In genomic region chr12:80524276-80524921, GRCm38 (mm10) we compare ENCODE assay signal across 14 mouse cellular contexts. TPM values are rescaled to one million over a fixed set of nuclear protein-coding genes. Genes with fewer than 3 reads are reported as not detected.
DNase-seq lines count a peak whose midpoint lies in the region; ATAC-seq and TF ChIP-seq lines count a peak whose summit lies in the region.
"Had no signal": no experiment of that assay in that cellular context is flagged by ENCODE, and none has a peak within 500 bp of the region (broad histone marks: within the 10 kb centered on the region; RNA-seq: fewer than 3 reads in every experiment).

No protein-coding gene starts in this region.

- H3K27ac ChIP-seq in forebrain, embryonic 10.5 days: peak overlapping the region; percentile 78
- H3K27ac ChIP-seq in forebrain, embryonic 16.5 days (ENCODE audit: low read length): no peak overlapping the region
- no peak overlapping the region for H3K27ac ChIP-seq in liver, embryonic 14.5 days
- no peak overlapping the region for H3K27ac ChIP-seq in liver, embryonic 11.5 days (ENCODE audit: low read depth, low read length)
- H3K27ac ChIP-seq in forebrain, embryonic 14.5 days (ENCODE audit: low read depth, low read length): no peak overlapping the region
- H3K27ac ChIP-seq: heart, embryonic 10.5 days; lung, embryonic 15.5 days had no signal

- H3K27me3 ChIP-seq in forebrain, embryonic 10.5 days (ENCODE audit: poor library complexity, severe bottlenecking): peaks cover 30% of the 10 kb centered on the region
- no peaks in the 10 kb centered on the region for H3K27me3 ChIP-seq in forebrain, embryonic 16.5 days (replicated peaks; ENCODE audit: control insufficient read depth, insufficient read depth, low read length)
- peaks cover 22% of the 10 kb centered on the region for H3K27me3 ChIP-seq in liver, embryonic 14.5 days (ENCODE audit: control insufficient read depth, insufficient read depth, low read length)
- peaks cover 38% of the 10 kb centered on the region for H3K27me3 ChIP-seq in liver, embryonic 11.5 days (replicated peaks; ENCODE audit: control insufficient read depth, insufficient read depth, low read length)
- no peaks in the 10 kb centered on the region for H3K27me3 ChIP-seq in forebrain, embryonic 14.5 days (replicated peaks; ENCODE audit: control insufficient read depth, insufficient read depth, low read length)

- 19% methylated on average over 12 of the region's 12 CpGs for WGBS in forebrain, embryonic 10.5 days
- WGBS in forebrain, embryonic 16.5 days: 27% methylated on average over 12 of the region's 12 CpGs
- 27% methylated on average over 12 of the region's 12 CpGs for WGBS in liver, embryonic 14.5 days (ENCODE audit: insufficient replicate concordance)
- WGBS in liver, embryonic 11.5 days: 25% methylated on average over 12 of the region's 12 CpGs
- 25% methylated on average over 12 of the region's 12 CpGs for WGBS in forebrain, embryonic 14.5 days

- TF ChIP-seq CTCF in liver, embryonic 14.5 days (IDR thresholded peaks at IDR 0.05; ENCODE audit: low read depth): peak; percentile 20

- H3K4me1 ChIP-seq in forebrain, embryonic 10.5 days: peaks cover 92% of the 10 kb centered on the region
- peaks cover 35% of the 10 kb centered on the region for H3K4me1 ChIP-seq in forebrain, embryonic 16.5 days (replicated peaks; ENCODE audit: control insufficient read depth, insufficient read depth, low read length)
- H3K4me1 ChIP-seq in liver, embryonic 14.5 days (replicated peaks; ENCODE audit: control insufficient read depth in 2 of 2, insufficient read depth in 2 of 2, low read length in 1 of 2): no peaks in the 10 kb centered on the region
- no peaks in the 10 kb centered on the region for H3K4me1 ChIP-seq in liver, embryonic 11.5 days (replicated peaks; ENCODE audit: control insufficient read depth, insufficient read depth, low read length)
- peaks cover 41% of the 10 kb centered on the region for H3K4me1 ChIP-seq in forebrain, embryonic 14.5 days (ENCODE audit: control insufficient read depth, insufficient read depth, low read length)

- intact Hi-C loops in gastrocnemius, postnatal 14 days (cut with DNase I; ENCODE audit: low total_unique reads): no loop called here

- H3K9ac ChIP-seq in forebrain, embryonic 16.5 days (replicated peaks; ENCODE audit: low read depth, low read length): no peak overlapping the region
- no peak overlapping the region for H3K9ac ChIP-seq in liver, embryonic 14.5 days (replicated peaks)
- H3K9ac ChIP-seq in liver, embryonic 11.5 days (ENCODE audit: low read depth, low read length): no peak overlapping the region
- no peak overlapping the region for H3K9ac ChIP-seq in forebrain, embryonic 14.5 days (ENCODE audit: low read length)
- H3K9ac ChIP-seq: lung, embryonic 15.5 days had no signal

- ATAC-seq in forebrain, embryonic 16.5 days: no peak
- no peak for ATAC-seq in liver, embryonic 14.5 days (ENCODE audit: insufficient read depth)
- ATAC-seq in liver, embryonic 11.5 days (replicated peaks; ENCODE audit: low FRiP score): no peak
- ATAC-seq in forebrain, embryonic 14.5 days: no peak
- ATAC-seq: hindbrain, embryonic 16.5 days had no signal

- peak overlapping the region; percentile 4; the same call in 1 of the 2 replicates for H3K4me3 ChIP-seq in forebrain, embryonic 10.5 days
- no peak overlapping the region for H3K4me3 ChIP-seq in forebrain, embryonic 16.5 days (replicated peaks; ENCODE audit: low read length)
- H3K4me3 ChIP-seq in liver, embryonic 14.5 days (ENCODE audit: insufficient read depth in 1 of 2, low read depth in 2 of 2, low read length in 2 of 2): no peak overlapping the region
- no peak overlapping the region for H3K4me3 ChIP-seq in liver, embryonic 11.5 days (ENCODE audit: low read depth, low read length)
- no peak overlapping the region for H3K4me3 ChIP-seq in forebrain, embryonic 14.5 days (ENCODE audit: low read depth, low read length)
- H3K4me3 ChIP-seq: heart, embryonic 10.5 days; lung, embryonic 15.5 days had no signal

- TF ChIP-seq EP300 in liver, embryonic 14.5 days (IDR thresholded peaks at IDR 0.05; ENCODE audit: low read depth): no peak

- H3K9me3 ChIP-seq in forebrain, embryonic 10.5 days: no peaks in the 10 kb centered on the region
- H3K9me3 ChIP-seq in forebrain, embryonic 16.5 days (ENCODE audit: control insufficient read depth, low read length): no peaks in the 10 kb centered on the region
- no peaks in the 10 kb centered on the region for H3K9me3 ChIP-seq in liver, embryonic 14.5 days (ENCODE audit: control insufficient read depth, low read length)
- H3K9me3 ChIP-seq in liver, embryonic 11.5 days (ENCODE audit: control insufficient read depth, low read length): no peaks in the 10 kb centered on the region
- H3K9me3 ChIP-seq in forebrain, embryonic 14.5 days (replicated peaks; ENCODE audit: control insufficient read depth, low read length): no peaks in the 10 kb centered on the region
- H3K9me3 ChIP-seq: heart, embryonic 10.5 days; lung, embryonic 15.5 days had no signal

- peaks cover 18% of the 10 kb centered on the region for H3K36me3 ChIP-seq in forebrain, embryonic 10.5 days (replicated peaks)
- no peaks in the 10 kb centered on the region for H3K36me3 ChIP-seq in forebrain, embryonic 16.5 days (ENCODE audit: control insufficient read depth, insufficient read depth)
- no peaks in the 10 kb centered on the region for H3K36me3 ChIP-seq in liver, embryonic 14.5 days (replicated peaks; ENCODE audit: control insufficient read depth, insufficient read depth, low read depth)
- H3K36me3 ChIP-seq in liver, embryonic 11.5 days (ENCODE audit: control insufficient read depth, insufficient read depth, low read length): no peaks in the 10 kb centered on the region
- H3K36me3 ChIP-seq in forebrain, embryonic 14.5 days (ENCODE audit: control insufficient read depth, insufficient read depth, low read length): no peaks in the 10 kb centered on the region
- H3K36me3 ChIP-seq: heart, embryonic 10.5 days; lung, embryonic 15.5 days had no signal

- no peak overlapping the region for H3K4me2 ChIP-seq in forebrain, embryonic 16.5 days (ENCODE audit: low read length)
- no peak overlapping the region for H3K4me2 ChIP-seq in liver, embryonic 14.5 days (ENCODE audit: low read depth)
- no peak overlapping the region for H3K4me2 ChIP-seq in liver, embryonic 11.5 days
- no peak overlapping the region for H3K4me2 ChIP-seq in forebrain, embryonic 14.5 days (ENCODE audit: low read length)
- H3K4me2 ChIP-seq: lung, embryonic 15.5 days had no signal

- DNase-seq in forebrain, embryonic 10.5 days (ENCODE audit: extremely low spot score, low spot score): peak; percentile 69
- no peak for DNase-seq in liver, embryonic 14.5 days (ENCODE audit: low read depth in 3 of 3, low spot score in 3 of 3)
- DNase-seq in liver, embryonic 11.5 days (ENCODE audit: low spot score): no peak
- peak; percentile 90 for DNase-seq in R1 (ENCODE audit: low read depth, low spot score)
- DNase-seq in forebrain, embryonic 14.5 days (ENCODE audit: low spot score): peak; percentile 39
- no peak for DNase-seq in gastrocnemius, postnatal 14 days
- DNase-seq in lung, postnatal 25 days (ENCODE audit: low spot score): no peak
- DNase-seq: cerebellum, postnatal 25 days; kidney, postnatal 36 days had no signal

RNA-seq across cellular contexts. Expression of gene Galnt16, which starts 6.3 kb away (rescaled TPM):
- polyA plus RNA-seq in forebrain, embryonic 10.5 days (2016; fragmentation: Nextera tagmentation; extraction: Ambion mirVana): 30.8 and 31.1 TPM in 2 replicates
- 22.4 and 28.5 TPM in 2 replicates for polyA plus RNA-seq in forebrain, embryonic 16.5 days (2015; fragmentation: Nextera tagmentation; extraction: Ambion mirVana)
- polyA plus RNA-seq in liver, embryonic 14.5 days (2012; rRNA removed): 0.05 and 0.07 TPM in 2 replicates
- 0.04 TPM in 1 of 2 replicates, not detected in the other for polyA plus RNA-seq in liver, embryonic 14.5 days (2014; fragmentation: Nextera tagmentation; extraction: Ambion mirVana)
- polyA plus RNA-seq in liver, embryonic 11.5 days (2014; fragmentation: Nextera tagmentation; extraction: Ambion mirVana): 0.92 TPM in 2 replicates
- polyA plus RNA-seq in forebrain, embryonic 14.5 days (2014; fragmentation: Nextera tagmentation; extraction: Ambion mirVana): 14.7 and 14.8 TPM in 2 replicates
- 10 to 100 TPM in 1 of 2 experiments, 1 to 10 TPM in 1; 8.9 to 11.1 TPM for total RNA-seq in gastrocnemius, postnatal 14 days (2021)
- total RNA-seq: monocyte, adult 5-6 weeks had no signal

Comparison
In these comparisons a context has a peak if more than half of its experiments do, and no peak if none do; other contexts are left out.
1. DNase-seq: peak in forebrain, embryonic 10.5 days (single experiment), R1 (single experiment) and forebrain, embryonic 14.5 days (single experiment); none in liver, embryonic 14.5 days (0 of 3), liver, embryonic 11.5 days (single experiment), gastrocnemius, postnatal 14 days (single experiment) and lung, postnatal 25 days (single experiment).